Mouse (Mus musculus) lung, embryonic 14.5 days (tissue): ENCODE measurements at regions not wholly inside any gene's neighbourhood (a gene's known extent, or its start where the extent isn't known, plus 50 kb on each side); places are given as distances from the start of the nearest gene placed in this dataset.

ENCODE experiments used
- ATAC-seq: fragments of 200-750 bp; cut with Nextera tagmentation; 2 replicates; pipeline ENCODE4 v1.8.0; 2017; ENCODE audit warnings: mild to moderate bottlenecking, moderate TSS enrichment, moderate library complexity; ENCODE audit not compliant: insufficient read depth
- DNase-seq: peaks from one replicate; pipeline ENCODE4 v3.0.0-alpha.2; 2015
- H3K27ac ChIP-seq: fragments of 300-500 bp; sonication (generic); 2 replicates; pipeline ENCODE4 v1.5.1; 2014; ENCODE audit warnings: low read depth, mild to moderate bottlenecking, moderate library complexity
- H3K27me3 ChIP-seq: fragments of 300-500 bp; sonication (generic); 2 replicates; pipeline ENCODE4 v1.6.1; 2014; ENCODE audit warnings: low read length, control low read depth; ENCODE audit not compliant: insufficient read depth
- H3K36me3 ChIP-seq: fragments of 300-500 bp; sonication (generic); 2 replicates; pipeline ENCODE4 v1.6.1; 2014; ENCODE audit warnings: control low read depth; ENCODE audit not compliant: insufficient read depth
- H3K4me1 ChIP-seq: fragments of 300-500 bp; sonication (generic); 2 replicates; pipeline ENCODE4 v1.6.1; 2014; ENCODE audit warnings: antibody characterized with exemption, control low read depth; ENCODE audit not compliant: insufficient read depth
- H3K4me2 ChIP-seq: fragments of 300-500 bp; sonication (generic); 2 replicates; pipeline ENCODE4 v1.6.1; 2014; ENCODE audit warnings: mild to moderate bottlenecking
- H3K4me3 ChIP-seq: fragments of 300-500 bp; sonication (generic); 2 replicates; pipeline ENCODE4 v1.5.1; 2014; ENCODE audit warnings: low read depth, low read length
- H3K9ac ChIP-seq: fragments of 300-500 bp; sonication (generic); 2 replicates; pipeline ENCODE4 v1.6.1; 2014
- H3K9me3 ChIP-seq: fragments of 300-500 bp; sonication (generic); 2 replicates; pipeline ENCODE4 v1.6.1; 2016; ENCODE audit warnings: low read depth, low read length, control low read depth
- CTCF ChIP-seq: IDR thresholded peaks from 2 replicates; pipeline ENCODE4 v1.5.1; 2016; ENCODE audit warnings: antibody characterized with exemption, low read depth
- WGBS: fragments of 180-500 bp; shearing (Covaris S2); extraction: QIAGEN DNeasy Blood & Tissue Kit; methylation state at CpG from one replicate; pipeline ENCODE4 v1.1.7; 2014; 5-methylcytosine and 5-hydroxymethylcytosine counted together

DNA sequence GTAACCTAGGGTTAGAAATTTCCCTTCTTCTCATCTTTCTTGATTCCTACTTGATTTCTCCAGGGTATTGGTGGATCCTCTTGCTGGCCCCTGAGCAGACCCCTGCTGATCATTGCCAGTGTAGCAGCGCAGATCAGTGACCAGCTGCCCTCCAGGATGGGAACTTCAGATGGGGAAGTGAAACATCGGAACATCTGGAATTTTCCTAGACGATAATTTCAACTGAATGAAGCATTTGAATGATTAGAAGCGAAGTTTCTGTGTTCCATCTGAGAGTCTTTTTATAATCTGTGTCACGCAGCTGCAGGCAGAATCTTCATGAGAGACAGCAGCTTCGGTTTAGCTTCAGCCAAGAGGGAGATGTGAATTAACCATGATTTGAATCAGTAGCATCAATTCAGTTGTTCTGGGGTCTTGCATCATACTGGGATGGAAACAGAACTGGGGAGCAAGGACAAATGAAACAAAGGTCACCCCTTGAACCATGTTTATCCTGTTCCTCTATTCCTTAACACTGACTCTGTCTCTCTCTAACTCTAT, 57.8 kb upstream of the Ddit4l start:
- no peak overlapping the region for H3K4me3 ChIP-seq
- DNase-seq (no peak), ATAC-seq (no peak)
- no peaks in the 10 kb centered on the region for H3K4me1 ChIP-seq
- H3K9ac ChIP-seq, result no peak overlapping the region
- no peaks in the 10 kb centered on the region for H3K9me3 ChIP-seq
- TF ChIP-seq CTCF, result no peak
- WGBS, result 76% methylated on average over 6 of the region's 6 CpGs
- no peak overlapping the region for H3K4me2 ChIP-seq
- no peaks in the 10 kb centered on the region for H3K27me3 ChIP-seq
- H3K27ac ChIP-seq, result no peak overlapping the region
- no peaks in the 10 kb centered on the region for H3K36me3 ChIP-seq

- DNase-seq (no peak), ATAC-seq (no peak)
- Histone ChIP-seq H3K4me1 (no peaks in the 10 kb centered on the region), H3K27ac (no peak overlapping the region), H3K36me3 (no peaks in the 10 kb centered on the region), H3K9ac (no peak overlapping the region), H3K9me3 (no peaks in the 10 kb centered on the region), H3K4me3 (no peak overlapping the region), H3K27me3 (no peaks in the 10 kb centered on the region), H3K4me2 (no peak overlapping the region)
- WGBS, result 47% methylated on average over 5 of the region's 5 CpGs
- TF ChIP-seq CTCF, result no peak
These were observed 57.1 kb upstream of the Ddit4l start for GRCm38 (mm10) chr3:137564282-137564681.

DNA sequence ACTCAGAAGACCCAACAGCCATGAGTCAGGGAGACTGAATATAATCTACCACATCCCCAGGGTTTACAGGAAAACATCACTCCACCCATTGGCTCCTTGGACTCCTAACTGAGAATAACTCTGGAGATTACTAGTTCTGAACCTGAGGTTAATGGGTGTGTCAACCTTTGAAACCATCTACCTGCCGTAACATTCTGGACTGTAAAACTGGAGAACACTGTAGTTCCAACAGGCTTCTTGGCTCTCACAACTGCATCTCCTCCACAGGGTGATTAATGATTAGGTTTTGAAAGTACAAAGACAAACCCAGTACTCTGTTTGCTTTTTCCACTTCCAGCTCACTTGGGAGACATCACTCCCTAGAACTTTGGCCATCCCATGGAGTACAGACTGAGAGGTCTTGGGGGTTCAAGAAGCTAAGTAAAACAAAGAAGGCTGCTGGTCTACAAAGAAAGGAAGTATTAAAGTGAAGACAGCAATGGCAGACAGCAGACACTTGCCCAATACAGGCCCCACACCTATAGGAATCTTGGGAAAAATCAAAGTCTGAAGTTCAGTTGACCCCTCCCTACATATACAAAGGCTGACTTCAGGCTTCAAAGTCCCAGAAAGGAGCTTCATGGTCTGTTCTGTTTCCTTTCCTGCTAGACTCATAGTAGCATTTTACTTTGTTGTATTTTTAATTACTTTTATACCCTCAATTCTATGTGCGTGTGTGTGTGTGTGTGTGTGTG, 52.7 kb upstream of the Ddit4l start:
- Histone ChIP-seq H3K4me2 (no peak overlapping the region), H3K4me3 (no peak overlapping the region), H3K4me1 (no peaks in the 10 kb centered on the region), H3K9me3 (no peaks in the 10 kb centered on the region), H3K9ac (no peak overlapping the region), H3K27ac (no peak overlapping the region), H3K36me3 (no peaks in the 10 kb centered on the region), H3K27me3 (no peaks in the 10 kb centered on the region)
- DNase-seq (no peak), ATAC-seq (no peak)
- TF ChIP-seq CTCF, result no peak
- WGBS, result 78% methylated on average over 2 of the region's 2 CpGs
